Mouse (Mus musculus) lung, adult 2 months (tissue): ENCODE data around the gene 2010109A12Rik.

ENCODE experiments used
- CTCF ChIP-seq: fragments of 200-500 bp; IDR thresholded peaks from 2 replicates; pipeline ENCODE4 v1.5.1; 2011; ENCODE audit warnings: mild to moderate bottlenecking, low read length, control low read depth; ENCODE audit not compliant: insufficient read depth
- POLR2A ChIP-seq: fragments of 200-500 bp; IDR thresholded peaks from 2 replicates; pipeline ENCODE4 v1.6.1; 2011; ENCODE audit warnings: low read depth, mild to moderate bottlenecking, control low read depth, low read length, borderline replicate concordance; ENCODE audit errors: extremely low read depth

DNA sequence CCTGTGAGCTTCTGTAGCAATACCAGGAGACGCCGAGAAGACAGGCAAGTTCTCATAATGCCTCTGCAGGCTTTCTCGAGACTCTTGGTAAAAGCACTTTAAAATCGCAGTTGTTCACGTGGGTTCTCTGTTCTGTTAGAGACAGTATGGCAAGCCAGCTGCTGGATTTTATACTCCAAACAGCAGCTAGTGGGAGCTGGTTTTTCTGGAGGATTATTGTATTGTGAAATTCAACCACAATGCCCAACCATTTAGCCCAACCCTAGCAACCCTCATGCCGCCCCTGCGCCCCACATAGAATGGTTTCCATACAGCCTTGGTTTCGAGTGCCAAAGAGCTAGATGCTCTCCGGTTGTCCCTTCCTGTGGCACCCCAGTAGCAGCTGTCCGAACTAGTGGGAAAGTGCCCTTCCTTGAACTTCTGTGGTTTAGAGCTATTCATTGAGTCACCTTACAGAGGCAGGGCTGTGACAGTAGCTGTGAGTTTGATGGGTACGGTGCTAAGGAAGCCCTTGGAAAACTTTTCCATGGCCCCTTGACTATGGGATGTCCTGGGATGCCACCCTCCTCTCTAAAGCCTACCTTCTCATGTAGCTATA lies 38.3 kb upstream of the 2010109A12Rik start:
- TF ChIP-seq CTCF (no peak), POLR2A (no peak)
